Mouse (Mus musculus) adrenal gland, adult 2 months (tissue): ENCODE data around the gene Sema3e. TPM values are rescaled to one million over a fixed set of nuclear protein-coding genes. Genes with fewer than 3 reads are reported as not detected.

ENCODE experiments used
- DNase-seq: peaks from one replicate; pipeline ENCODE4 v3.0.0; 2021
- polyA plus RNA-seq: library from polyadenylated mRNA; depleted of rRNA; stranded (reverse); fragments of >200 nt; gene quantifications from 2 replicates; pipeline ENCODE4 v1.2.3, GENCODE M21; 2012; rRNA removed
- total RNA-seq, 2 experiments: library from RNA; stranded (reverse); gene quantifications; 2 replicates each; pipeline ENCODE4 v1.2.3; 2021

Sema3e gene
- total and polyA plus RNA-seq, 3 experiments, result 0.06 to 0.86 (median 0.35) TPM

DNA sequence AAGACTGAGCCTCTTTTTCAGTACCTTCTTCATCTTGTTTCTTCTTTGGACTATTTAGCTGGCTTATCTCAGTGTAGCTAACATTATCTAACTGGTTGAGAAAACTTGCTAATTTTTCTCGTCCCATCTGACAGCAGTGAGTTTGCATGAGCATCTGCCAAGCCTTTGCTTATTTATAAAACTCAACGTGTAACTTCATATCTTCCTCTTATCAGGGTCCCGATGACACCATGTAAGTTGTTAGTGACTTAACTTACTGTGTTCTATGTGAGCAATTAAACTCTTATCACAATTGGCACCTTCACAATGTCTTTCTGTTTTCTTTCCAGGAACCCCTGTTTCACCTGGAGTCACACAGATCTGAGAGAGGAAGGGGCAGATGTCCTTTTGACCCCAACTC, 184.9 kb downstream of the Sema3e start:
- DNase-seq, result no peak

DNA sequence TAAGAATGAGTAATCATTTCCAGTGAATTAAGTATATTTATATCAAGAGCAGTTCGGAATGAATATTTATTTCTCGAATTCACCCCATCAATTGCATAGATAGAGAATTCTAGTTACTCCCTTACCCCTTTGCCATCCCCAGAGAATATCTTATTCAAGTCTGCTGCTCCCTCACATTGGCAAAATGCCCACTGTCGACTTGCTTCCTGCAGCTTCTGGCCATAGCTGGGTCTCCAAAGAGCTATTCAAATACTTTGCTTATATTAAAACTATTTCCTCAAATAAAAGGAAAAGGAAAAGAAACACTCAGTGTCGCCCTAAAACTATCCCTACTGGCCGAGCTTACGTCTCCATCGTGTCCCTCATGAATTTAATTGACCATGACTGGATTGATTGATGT, 191.1 kb downstream of the Sema3e start:
- no peak for DNase-seq

DNA sequence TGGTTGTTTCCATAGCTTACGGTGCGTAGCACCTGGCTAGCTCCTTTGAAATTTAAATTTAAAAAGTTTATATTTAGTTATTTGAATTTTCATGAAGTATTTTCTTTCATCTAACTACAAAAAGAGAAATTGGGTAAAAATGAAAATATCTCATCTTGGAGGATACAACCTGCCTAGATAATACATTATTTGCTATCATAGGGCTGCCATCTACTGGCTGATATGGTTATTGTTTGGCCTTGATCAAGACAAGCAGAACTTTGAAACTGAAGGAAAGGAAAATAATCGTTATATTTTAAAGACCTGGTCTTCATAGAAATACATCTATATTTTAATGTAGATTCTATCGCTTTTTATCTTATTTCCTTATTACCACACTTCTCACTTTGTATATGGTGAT, 193.6 kb downstream of the Sema3e start:
- no peak for DNase-seq

DNA sequence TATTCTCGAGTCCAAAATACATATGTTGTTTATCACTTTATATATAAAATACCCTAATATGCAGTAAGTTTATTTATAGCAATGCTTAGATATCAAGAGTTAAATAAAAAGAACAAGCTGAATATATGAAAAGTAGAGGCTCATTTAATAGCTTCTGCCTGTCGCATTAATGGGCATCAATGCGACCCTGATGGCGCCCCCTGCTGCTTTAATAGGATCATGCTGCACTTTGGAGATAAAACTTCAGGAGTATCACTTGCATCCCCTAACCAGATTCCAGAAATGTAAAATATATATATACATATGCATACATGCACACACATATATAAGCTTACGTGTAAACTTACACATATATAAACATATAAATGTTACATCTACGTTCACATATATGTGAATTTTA, 199.4 kb downstream of the Sema3e start:
- DNase-seq, result no peak

DNA sequence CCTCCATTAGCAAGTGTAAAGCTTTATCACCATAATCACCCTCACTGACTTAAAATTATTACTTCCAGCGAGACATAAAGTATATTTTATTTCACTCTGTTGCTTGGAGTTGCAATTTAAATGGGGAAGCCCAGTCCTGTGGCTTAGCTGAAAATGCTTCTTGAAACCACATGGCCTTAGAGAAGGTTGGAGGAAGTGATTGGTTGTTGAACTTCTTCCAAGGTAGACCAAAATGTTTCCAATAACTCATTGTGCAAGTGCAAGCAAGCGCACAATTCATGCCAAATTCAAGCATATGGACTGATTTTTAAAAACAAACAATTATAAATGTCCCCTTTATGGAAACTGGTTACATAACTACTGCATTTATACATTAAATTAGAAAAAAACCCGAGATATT, 206.0 kb downstream of the Sema3e start:
- DNase-seq, result no peak

DNA sequence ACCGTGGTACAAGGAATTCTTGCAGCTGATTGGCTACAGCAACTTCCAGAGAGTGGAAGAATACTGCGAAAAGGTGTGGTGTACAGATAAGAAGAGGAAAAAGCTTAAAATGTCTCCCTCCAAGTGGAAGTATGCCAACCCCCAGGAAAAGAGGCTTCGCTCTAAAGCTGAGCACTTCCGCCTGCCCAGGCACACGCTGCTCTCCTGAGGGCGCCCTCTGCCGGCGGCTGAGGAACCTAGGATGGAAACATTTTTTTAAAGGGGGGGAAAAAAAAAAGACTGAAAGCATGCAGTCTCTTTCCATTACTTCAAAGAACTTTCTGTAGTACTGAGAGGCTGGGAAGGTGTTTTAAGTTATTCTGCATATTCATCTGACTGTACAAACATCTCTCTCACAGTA, 227.5 kb downstream of the Sema3e start:
- DNase-seq, result no peak

DNA sequence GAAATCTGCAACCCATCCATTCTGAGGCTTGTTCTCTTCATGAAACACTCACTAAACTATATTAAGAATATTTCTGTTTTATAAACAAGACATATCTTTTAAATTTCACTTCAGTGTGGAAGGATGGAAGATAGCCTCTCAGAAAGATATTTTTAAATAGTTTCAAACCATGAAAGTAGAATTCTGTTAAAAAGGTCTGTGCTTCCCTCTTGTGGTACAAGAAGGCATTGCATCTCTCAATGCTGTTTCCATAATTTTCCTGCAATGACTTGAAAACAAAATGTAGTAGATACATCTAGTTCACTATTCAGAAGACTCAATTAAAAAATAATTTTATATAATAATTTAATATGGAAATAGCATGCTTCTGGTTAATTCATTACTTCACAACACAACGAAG, 228.3 kb downstream of the Sema3e start:
- no peak for DNase-seq

DNA sequence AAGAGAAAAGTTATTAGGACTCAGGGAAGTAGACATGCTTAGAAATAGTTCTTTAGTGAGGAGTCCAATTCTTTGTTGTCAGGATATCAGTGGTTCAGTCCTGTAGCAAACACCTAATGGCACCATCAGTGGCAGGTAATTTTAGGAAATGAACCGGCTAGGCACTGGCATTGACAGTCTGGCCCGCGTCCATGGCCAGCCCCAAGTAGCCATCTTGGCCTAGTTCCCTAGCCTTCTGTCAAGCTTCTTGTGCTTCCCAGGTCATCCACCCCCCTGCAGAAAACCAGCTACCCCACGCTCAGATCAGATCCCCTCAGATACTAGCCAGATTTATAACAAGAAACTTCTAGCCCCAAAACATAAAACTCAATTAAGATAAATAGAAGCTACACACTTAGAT, 235.1 kb downstream of the Sema3e start:
- no peak for DNase-seq

DNA sequence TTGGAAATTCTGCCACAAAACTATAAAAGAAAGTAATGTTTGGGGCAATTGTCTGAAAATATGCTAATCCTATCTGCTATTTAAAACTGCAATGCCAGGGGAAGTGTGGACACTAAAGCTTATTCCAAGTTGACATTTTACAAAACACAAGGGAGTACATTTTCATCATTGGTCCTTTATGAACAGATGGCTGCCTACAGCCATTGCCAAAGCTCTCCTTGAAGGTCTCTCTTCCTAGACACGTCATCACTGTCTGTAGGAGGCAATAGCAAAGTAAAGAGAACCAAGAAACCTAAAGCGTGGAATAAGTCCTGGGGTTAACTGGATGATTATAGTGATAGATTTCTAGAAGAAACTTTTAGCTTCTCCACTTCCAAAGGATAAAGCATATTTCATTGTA, 242.3 kb downstream of the Sema3e start:
- no peak for DNase-seq

Other genes starting within 250 kb of the Sema3e start
- gene Speer3, start 233.7 kb upstream of the Sema3e start, total RNA-seq, result not detected
- not detected in 2 replicates for gene Speer3, start 233.7 kb upstream of the Sema3e start, polyA plus RNA-seq